Mouse (Mus musculus): Measurements from ENCODE around the gene Atp2a3.
A peak's percentile ranks its signal among the peaks of the same experiment; 100 is the strongest.

Atp2a3 gene

GRCm38 (mm10) chr11:73007698-73008481 lies 46.9 kb downstream of the Atp2a3 start:
- peak; percentile 54 for DNase-seq

- peak; percentile 53 for DNase-seq
Measured at GRCm38 (mm10) chr11:73008826-73009225, 47.9 kb downstream of the Atp2a3 start.

- peak; percentile 90 for DNase-seq
Measured at GRCm38 (mm10) chr11:73009531-73010274, 48.7 kb downstream of the Atp2a3 start.

DNA sequence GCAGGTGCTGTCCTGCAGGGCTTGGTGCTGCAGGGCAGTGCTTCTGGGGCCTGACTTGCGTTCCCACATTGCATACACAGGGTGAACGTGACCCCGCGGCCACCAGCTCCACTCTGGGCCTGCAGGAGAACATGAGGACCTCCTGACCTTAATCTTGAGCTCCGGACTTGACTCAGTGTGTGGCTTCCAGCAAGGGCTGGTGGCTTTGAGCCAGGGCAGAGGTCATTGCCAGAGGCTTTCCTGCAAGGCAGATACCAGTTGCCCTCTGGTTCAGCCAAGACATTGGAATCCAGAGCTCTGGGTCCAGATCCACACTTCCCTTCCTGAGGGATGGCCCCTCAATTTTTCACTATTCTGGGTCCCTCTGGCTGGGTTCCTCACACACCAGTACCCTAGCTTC lies 53.0 kb downstream of the Atp2a3 start:
- DNase-seq: peak; percentile 67

GRCm38 (mm10) chr11:73014831-73015344 lies 53.9 kb downstream of the Atp2a3 start:
- peak; percentile 89 for DNase-seq

DNA sequence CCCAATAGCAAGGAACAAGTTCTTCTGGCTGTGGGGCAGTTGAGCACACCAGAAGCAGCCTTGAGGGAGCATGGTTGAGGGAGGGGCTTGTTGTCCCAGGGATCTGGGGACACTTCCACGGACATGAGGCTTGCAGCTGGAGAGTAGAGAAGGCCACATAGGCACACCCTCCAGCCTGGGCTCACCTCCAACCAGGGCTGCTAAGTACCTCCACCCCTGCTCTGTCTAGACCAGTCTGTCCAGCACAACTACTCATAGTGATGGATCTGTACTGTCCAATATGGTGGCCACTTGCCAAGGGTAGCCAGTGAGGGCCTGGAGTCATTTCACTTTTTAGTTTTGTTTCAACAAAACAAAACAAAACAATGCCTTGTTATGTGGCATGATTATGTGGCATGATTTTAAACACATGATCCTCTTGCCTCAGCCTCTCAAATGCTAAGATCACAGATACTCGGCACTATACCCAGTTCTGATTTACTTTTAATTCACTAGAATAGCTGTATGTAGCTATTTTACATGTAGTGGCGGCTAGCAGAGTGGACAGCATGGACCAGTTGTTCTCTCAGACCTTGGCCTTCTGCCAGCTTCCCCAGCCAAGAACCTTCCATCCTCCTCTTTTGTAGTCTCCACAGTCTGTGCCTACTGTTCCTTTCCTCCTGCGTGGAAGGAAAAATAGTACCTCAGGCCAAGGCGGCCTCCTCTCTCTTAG lies 54.6 kb downstream of the Atp2a3 start:
- DNase-seq: peak; percentile 86

DNA sequence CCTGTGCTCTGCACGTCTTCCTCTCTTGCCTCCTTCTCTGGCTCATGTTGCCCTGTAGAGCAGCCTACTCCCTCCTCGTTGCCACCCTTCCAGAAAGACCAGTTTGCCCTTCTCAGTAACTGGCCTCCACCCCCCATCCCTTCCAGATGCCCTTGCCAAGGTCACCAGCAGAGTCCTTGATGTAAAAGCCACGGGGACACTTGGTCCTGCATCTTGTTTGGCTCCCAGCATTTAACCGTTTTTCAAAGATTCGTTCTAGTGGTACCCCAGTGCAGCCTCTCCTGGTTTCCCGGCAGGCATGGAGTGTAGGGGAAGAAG lies 55.1 kb downstream of the Atp2a3 start:
- no peak for DNase-seq

DNA sequence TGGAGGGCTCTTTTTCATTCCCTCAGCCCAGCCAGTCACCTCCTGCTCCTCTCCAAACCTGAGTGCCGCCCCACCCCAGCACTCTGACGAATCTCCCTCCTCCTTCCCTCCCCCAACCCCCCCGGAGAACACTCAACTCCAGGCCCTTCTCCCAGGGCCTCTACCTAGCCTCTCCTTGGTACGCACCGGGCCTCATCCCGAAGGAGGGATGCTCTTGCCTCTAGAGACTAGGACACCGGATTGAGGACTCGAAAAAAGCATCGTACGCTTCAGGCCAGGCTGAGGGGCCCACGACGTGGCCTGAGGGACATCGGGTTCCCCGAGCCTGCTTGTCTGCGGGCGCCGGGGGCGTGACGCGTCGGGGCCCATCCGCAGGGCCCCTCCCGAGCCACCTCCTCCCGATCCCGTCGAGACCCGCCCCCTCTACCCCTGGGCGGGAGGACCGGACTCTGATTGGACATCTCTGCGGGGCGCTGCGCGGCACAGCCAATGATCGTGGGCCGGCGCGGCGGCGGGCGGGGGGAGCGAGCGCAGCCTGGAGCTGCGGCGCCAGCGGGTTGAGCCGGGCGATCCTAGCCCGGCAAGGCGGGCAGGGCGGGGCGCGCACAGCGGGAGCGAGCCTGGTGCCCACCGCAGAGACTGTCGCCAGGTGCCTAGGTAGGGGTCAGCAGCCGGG lies 57.6 kb downstream of the Atp2a3 start, which contains the start of gene Camkk1:
Camkk1 (plus strand) TSS at position 538 of the 676 bp plus-strand sequence.
- DNase-seq: peak; percentile 98

DNA sequence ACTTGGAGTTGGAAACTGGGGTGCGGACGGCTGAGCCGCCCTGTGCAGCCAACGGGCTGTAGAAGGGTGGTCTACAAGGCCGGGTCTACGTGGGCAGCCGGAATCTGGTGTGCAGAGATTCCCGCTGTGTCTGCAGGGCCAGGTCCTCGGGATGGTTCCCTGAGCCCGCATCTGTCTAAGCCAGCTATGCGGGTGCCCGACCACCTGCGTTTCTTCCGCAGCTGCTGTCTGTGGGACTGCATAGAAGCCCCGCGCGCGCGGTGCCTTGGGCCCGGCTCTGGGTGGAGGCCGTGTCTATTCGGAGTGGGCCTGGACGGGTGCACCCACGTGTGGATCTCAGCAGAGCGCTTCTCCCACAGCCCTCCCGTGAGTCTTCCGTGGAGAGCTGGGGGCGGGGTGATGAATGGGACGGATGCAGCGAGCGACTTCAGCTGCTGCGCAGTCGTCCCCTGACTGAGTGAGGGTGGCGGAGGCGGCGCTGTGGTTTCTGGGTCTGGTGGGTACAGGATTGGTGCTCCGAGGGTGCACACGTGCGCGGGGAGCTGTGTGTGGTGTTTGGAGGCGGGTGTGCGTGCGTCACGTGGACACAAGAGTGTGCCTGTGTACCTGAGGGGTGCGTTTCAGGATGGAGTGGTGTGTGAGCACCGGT lies 58.3 kb downstream of the Atp2a3 start:
- peak; percentile 84 for DNase-seq

- DNase-seq: peak; percentile 68
Measured at GRCm38 (mm10) chr11:73020953-73021800, 60.2 kb downstream of the Atp2a3 start.

DNA sequence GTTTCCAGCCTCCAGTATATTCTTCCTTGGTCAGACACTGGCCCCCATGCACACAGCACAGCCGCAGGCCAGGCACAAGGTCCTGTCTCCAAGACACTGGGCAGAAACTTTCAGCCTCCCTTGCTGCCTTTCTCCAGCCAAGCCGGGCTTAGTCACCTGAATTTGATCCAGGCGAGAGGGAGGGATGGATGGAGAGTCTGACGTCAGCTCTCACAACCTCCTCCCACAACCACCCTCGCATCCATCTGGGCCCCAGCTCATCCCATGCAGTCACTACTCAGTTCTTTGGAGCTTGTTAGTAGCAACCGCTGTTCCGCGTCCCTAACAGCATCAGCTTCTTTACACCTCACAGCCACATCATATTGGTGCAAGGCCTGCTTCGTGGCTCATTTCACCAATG lies 62.1 kb downstream of the Atp2a3 start:
- DNase-seq: peak; percentile 84

DNA sequence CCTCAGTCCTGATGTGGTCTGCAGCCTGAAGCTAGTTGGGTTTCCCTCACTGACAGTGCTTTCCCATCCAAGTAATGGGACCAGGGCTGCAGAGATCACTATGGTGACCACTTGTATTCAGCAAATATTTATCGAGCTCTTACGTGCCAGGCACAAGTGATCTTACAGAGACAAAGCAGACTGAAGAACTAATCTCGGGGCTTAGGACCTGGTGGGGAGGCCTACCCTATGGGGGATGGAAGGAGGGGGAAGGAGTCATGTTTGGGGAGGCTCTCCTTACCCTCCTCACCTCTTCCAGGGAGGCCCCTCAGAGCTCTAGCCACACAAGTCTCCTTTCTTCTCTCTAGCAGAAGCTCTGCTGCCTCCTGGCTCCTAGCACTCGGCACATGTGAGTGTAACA lies 62.9 kb downstream of the Atp2a3 start:
- no peak for DNase-seq

GRCm38 (mm10) chr11:73024236-73024904 lies 63.4 kb downstream of the Atp2a3 start:
- DNase-seq: no peak

DNA sequence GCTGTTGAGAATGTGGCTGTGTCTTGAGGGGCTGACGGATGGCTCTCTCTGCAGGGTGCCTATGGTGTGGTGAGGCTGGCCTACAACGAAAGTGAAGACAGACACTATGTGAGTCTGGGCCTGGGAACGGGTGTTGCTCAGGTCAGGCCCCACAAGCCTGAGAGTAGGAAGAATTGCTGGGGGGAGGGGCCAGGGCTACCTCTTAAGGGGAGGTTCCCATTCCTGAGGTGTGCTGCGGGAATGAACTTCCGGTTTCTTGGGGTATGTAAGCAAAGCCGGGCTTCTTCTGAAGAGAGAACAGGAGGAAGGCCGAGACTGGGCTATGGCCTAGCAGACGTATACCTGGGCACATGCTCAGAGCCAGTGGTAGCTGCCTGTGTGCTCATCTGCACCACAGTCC lies 66.0 kb downstream of the Atp2a3 start:
- DNase-seq: no peak

DNA sequence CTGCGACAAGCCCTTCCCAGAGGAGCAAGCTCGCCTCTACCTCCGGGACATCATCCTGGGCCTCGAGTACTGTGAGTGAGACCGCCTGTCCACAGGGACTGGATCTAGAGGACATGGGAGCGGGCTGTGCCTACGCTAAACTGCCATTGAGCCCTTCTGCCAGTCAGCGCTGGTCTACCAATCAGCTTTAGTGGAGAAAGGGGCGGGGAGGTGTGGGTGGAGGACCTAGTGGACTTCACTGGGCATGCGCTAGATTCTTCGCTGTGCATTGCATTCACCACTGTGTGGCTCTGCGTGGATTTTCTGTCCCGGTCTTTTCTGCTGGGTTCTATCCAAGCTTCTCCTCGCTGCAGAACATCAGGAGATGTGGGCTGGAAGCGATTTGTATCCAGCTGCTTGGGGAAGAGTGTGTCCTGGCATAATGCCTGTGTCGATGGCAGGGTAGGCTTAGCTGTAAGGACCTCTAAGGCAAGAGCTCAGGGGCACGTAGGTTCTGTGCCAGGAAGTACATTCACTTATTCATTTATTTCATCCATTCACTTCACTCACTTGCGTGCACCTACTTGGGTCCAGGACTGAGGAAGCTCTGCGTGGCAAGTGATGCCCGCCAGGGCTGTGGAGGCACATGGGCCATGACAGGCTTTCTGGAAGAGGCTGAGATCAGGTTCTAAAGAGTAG lies 70.0 kb downstream of the Atp2a3 start:
- DNase-seq: peak; percentile 93

DNA sequence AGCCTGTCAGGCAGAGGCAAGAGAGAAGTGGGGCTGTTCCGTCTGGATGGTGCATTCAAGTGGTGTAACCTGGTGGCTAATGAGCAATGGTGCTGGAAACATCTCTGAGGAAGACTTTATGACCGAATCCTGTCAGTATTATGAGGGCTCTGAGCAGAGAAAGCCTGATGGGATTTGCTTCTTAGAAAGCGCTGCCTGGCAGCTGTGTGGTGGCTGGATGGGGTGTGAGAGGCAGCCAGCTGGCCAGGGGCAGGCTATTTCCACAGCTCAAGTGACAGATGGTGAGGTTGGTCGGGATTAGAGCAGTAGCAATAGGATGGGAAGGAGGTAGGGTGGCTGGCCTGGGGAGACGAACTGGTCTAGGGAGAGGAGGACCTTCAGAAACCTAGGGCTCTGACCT lies 70.6 kb downstream of the Atp2a3 start:
- DNase-seq: no peak

GRCm38 (mm10) chr11:73036077-73036476 lies 75.1 kb downstream of the Atp2a3 start:
- peak; percentile 6 for DNase-seq

DNA sequence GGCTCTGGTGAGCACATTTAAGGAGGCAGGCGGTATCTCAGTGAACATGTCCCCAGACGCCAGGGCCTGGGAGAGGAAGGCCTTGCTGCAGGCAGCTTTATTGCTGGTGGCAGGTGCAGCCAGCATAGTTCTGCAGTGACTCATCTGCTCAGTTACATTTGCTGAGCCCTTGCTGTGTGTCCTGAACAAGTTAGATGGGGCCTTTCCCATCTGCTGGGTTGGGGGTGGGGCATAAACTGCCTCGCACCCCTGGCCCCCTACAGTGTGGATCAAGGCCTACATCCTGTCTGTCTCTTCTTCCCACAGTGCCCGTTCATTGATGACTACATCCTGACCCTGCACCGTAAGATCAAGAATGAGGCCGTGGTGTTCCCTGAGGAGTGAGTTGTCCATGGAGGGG lies 75.9 kb downstream of the Atp2a3 start:
- DNase-seq: no peak

DNA sequence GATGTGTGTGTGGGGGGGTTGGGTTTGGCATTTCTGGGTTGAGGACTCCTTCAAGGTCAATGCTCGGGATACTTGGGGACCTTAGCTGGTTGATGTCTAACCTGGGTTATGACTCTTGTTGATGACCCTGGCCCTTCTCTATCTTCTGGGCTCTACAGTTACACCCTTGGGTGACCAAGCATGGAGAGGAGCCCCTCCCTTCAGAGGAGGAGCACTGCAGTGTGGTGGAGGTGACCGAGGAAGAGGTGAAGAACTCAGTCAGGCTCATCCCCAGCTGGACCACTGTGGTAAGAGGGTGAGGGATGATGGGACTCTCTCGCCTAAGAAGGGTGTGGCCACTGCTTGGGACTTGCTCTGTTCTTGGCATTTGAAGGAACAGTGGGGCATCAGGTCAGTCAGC lies 76.7 kb downstream of the Atp2a3 start:
- no peak for DNase-seq
